Mouse (Mus musculus) neural tube, embryonic 15.5 days (tissue): Measurements from ENCODE around the gene Dnah14. TPM values are rescaled to one million over a fixed set of nuclear protein-coding genes. Genes with fewer than 3 reads are reported as not detected.

Experiments
- ATAC-seq: fragments of 200-750 bp; cut with Nextera tagmentation; 2 replicates; pipeline ENCODE4 v1.8.0; 2017; ENCODE audit warnings: mild to moderate bottlenecking, moderate TSS enrichment, moderate library complexity; ENCODE audit not compliant: low FRiP score
- H3K27ac ChIP-seq: fragments of 300-500 bp; sonication (generic); replicated peaks from 2 replicates; pipeline ENCODE4 v1.5.1; 2015; ENCODE audit warnings: mild to moderate bottlenecking, inconsistent platforms
- H3K27me3 ChIP-seq: fragments of 300-500 bp; sonication (generic); replicated peaks from 2 replicates; pipeline ENCODE4 v1.6.1; 2015; ENCODE audit warnings: inconsistent platforms
- H3K36me3 ChIP-seq: fragments of 300-500 bp; sonication (generic); 2 replicates; pipeline ENCODE4 v1.6.1; 2015; ENCODE audit warnings: inconsistent platforms
- H3K4me1 ChIP-seq: fragments of 300-500 bp; sonication (generic); 2 replicates; pipeline ENCODE4 v1.6.1; 2015; ENCODE audit warnings: inconsistent platforms
- H3K4me2 ChIP-seq: fragments of 300-500 bp; sonication (generic); 2 replicates; pipeline ENCODE4 v1.6.1; 2015; ENCODE audit warnings: inconsistent platforms, mild to moderate bottlenecking, moderate library complexity
- H3K4me3 ChIP-seq: fragments of 300-500 bp; sonication (generic); replicated peaks from 2 replicates; pipeline ENCODE4 v1.5.1; 2015; ENCODE audit warnings: mild to moderate bottlenecking, inconsistent platforms
- H3K9ac ChIP-seq: fragments of 300-500 bp; sonication (generic); replicated peaks from 2 replicates; pipeline ENCODE4 v1.6.1; 2015; ENCODE audit warnings: mild to moderate bottlenecking, inconsistent platforms
- H3K9me3 ChIP-seq: fragments of 300-500 bp; sonication (generic); replicated peaks from 2 replicates; pipeline ENCODE4 v1.6.1; 2016; ENCODE audit warnings: inconsistent platforms
- WGBS: fragments of 180-500 bp; shearing (Covaris S2); methylation state at CpG from one replicate; pipeline ENCODE4 v1.1.7; 2015; ENCODE audit warnings: mixed read lengths; 5-methylcytosine and 5-hydroxymethylcytosine counted together
- polyA plus RNA-seq: library from polyadenylated mRNA; unstranded; fragments of >200 nt; fragmentation: Nextera tagmentation; extraction: Ambion mirVana; gene quantifications from 2 replicates; pipeline ENCODE4 v1.2.1, GENCODE M21; 2015

The Dnah14 gene
- polyA plus RNA-seq, 1 experiment from 2014 or later, result 0.29 TPM

DNA sequence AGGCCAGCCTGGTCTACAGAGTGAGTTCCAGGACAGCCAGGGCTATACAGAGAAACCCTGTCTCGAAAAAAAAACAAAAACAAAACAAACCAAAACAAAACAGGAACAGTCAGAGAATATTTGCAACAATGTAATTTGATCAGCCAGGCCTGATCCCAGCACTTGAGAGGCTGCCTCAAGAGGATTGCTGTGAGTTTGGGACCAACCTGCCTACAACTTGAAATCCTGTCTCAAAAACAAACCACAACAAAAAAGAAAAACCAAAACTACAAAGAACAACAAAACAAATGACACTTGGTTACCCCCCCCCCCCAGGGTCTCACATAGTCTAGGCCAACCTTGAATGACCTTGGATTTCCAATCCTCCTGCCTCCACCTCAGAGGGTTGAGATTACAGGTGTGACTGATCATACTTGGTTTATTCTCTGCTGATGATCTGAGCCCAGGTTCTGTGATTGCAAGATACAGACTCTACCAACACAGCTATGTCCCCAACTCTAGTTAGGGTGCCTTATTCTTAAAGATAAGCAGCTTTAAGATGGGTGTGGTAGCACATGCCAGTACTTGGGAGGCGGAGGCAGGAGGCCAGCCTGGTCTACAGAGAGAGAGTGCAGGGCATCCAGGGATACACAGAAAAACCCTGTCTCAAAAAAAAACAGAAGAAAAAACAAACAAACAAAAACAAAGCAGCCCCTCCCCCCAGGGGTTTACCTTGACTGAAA is 285.0 kb downstream of the Dnah14 start:
- H3K9me3 ChIP-seq, result no peaks in the 10 kb centered on the region; the same call in 1 of the 2 replicates
- no peak overlapping the region for H3K4me3 ChIP-seq
- no peaks in the 10 kb centered on the region for H3K4me1 ChIP-seq
- no peak overlapping the region for H3K9ac ChIP-seq
- no peak overlapping the region for H3K27ac ChIP-seq
- WGBS, result 77% methylated on average over 2 of the region's 2 CpGs
- no peaks in the 10 kb centered on the region for H3K36me3 ChIP-seq
- no peak overlapping the region for H3K4me2 ChIP-seq
- H3K27me3 ChIP-seq, result no peaks in the 10 kb centered on the region
- no peak for ATAC-seq

GRCm38 (mm10) chr1:181862676-181863374 is 286.5 kb downstream of the Dnah14 start:
- Histone ChIP-seq H3K9ac (no peak overlapping the region), H3K36me3 (no peaks in the 10 kb centered on the region), H3K4me1 (no peaks in the 10 kb centered on the region), H3K4me2 (no peak overlapping the region), H3K4me3 (no peak overlapping the region), H3K27me3 (no peaks in the 10 kb centered on the region), H3K9me3 (no peaks in the 10 kb centered on the region), H3K27ac (no peak overlapping the region)
- ATAC-seq, result no peak
- 37% methylated on average over 16 of the region's 16 CpGs for WGBS

- H3K9me3 ChIP-seq, result no peaks in the 10 kb centered on the region
- 29% methylated on average over 8 of the region's 8 CpGs for WGBS
These were observed 287.1 kb downstream of the Dnah14 start for GRCm38 (mm10) chr1:181863431-181863830.

More at GRCm38 (mm10) chr1:181863431-181863830, 287.1 kb downstream of the Dnah14 start:
- H3K4me3 ChIP-seq, result no peak overlapping the region
- no peaks in the 10 kb centered on the region for H3K4me1 ChIP-seq
- no peak overlapping the region for H3K9ac ChIP-seq
- ATAC-seq, result no peak
- H3K27ac ChIP-seq, result no peak overlapping the region
- no peak overlapping the region for H3K4me2 ChIP-seq
- no peaks in the 10 kb centered on the region for H3K27me3 ChIP-seq
- H3K36me3 ChIP-seq, result no peaks in the 10 kb centered on the region

Other genes starting within 250 kb of the Dnah14 start
- gene Cnih3, start 223.9 kb upstream of the Dnah14 start, polyA plus RNA-seq, result 15.8 and 20.2 TPM in 2 replicates
- not detected in 2 replicates for gene Ccdc121, start 65.1 kb upstream of the Dnah14 start, polyA plus RNA-seq